Comparison of ENCODE assay signal across 8 mouse cellular contexts in genomic region chr2:29621163-29621562, GRCm38 (mm10). TPM values are rescaled to one million over a fixed set of nuclear protein-coding genes. Genes with fewer than 3 reads are reported as not detected.
DNase-seq lines count a peak whose midpoint lies in the region; ATAC-seq and TF ChIP-seq lines count a peak whose summit lies in the region.

No protein-coding gene starts in this region.

- ATAC-seq in hindbrain, embryonic 13.5 days (ENCODE audit: low FRiP score): no peak
- no peak for ATAC-seq in midbrain, embryonic 15.5 days (replicated peaks)
- ATAC-seq in erythroid progenitor cell, adult 5-6 weeks (replicated peaks; ENCODE audit: low FRiP score, poor library complexity, severe bottlenecking): no peak

- H3K9me3 ChIP-seq in hindbrain, embryonic 13.5 days: no peaks in the 10 kb centered on the region
- H3K9me3 ChIP-seq in midbrain, embryonic 15.5 days: no peaks in the 10 kb centered on the region

- intact Hi-C loops in left cerebral cortex, adult 2 months (cut with DNase I): loop anchor here (2.0 to 5.0 kb wide), 4 partner anchors 28 to 111 kb away; no protein-coding TSS in a partner anchor
- intact Hi-C loops in left cerebral cortex, postnatal 10 days (cut with DNase I): loop anchor here (2.0 to 5.0 kb wide), 2 partner anchors 48 to 126 kb away; no protein-coding TSS in a partner anchor

- H3K27ac ChIP-seq in left cerebral cortex, adult 2 months: no peak overlapping the region
- H3K27ac ChIP-seq in brown adipose tissue, adult 24 weeks (replicated peaks; ENCODE audit: low read depth, low read length): peak overlapping the region; percentile 91
- H3K27ac ChIP-seq in hindbrain, embryonic 13.5 days: no peak overlapping the region
- H3K27ac ChIP-seq in midbrain, embryonic 15.5 days: no peak overlapping the region
- H3K27ac ChIP-seq in kidney, adult 2 months (ENCODE audit: insufficient read depth, low read depth, low read length): no peak overlapping the region

- 74% methylated on average over 10 of the region's 10 CpGs for WGBS in hindbrain, embryonic 13.5 days
- 78% methylated on average over 10 of the region's 10 CpGs for WGBS in midbrain, embryonic 15.5 days
- WGBS in kidney, adult 2 months: 64% methylated on average over 10 of the region's 10 CpGs

- no peak for TF ChIP-seq CTCF in left cerebral cortex, adult 2 months (IDR thresholded peaks at IDR 0.05)
- no peak for TF ChIP-seq CTCF in kidney, adult 2 months (conservative IDR thresholded peaks at IDR 0.05; ENCODE audit: insufficient read depth, insufficient read length, low read depth, low read length)

- no peaks in the 10 kb centered on the region for H3K36me3 ChIP-seq in hindbrain, embryonic 13.5 days
- no peaks in the 10 kb centered on the region for H3K36me3 ChIP-seq in midbrain, embryonic 15.5 days (replicated peaks)
- no peaks in the 10 kb centered on the region for H3K36me3 ChIP-seq in kidney, adult 2 months (ENCODE audit: control insufficient read depth, insufficient read depth, low read length)

- peak overlapping the region; percentile 92 for H3K9ac ChIP-seq in hindbrain, embryonic 13.5 days
- H3K9ac ChIP-seq in midbrain, embryonic 15.5 days: peak overlapping the region; percentile 69; the same call in 1 of the 2 replicates

- peaks cover 37% of the 10 kb centered on the region for H3K4me1 ChIP-seq in brown adipose tissue, adult 24 weeks (ENCODE audit: control insufficient read depth, insufficient read depth, insufficient read length, low read length)
- H3K4me1 ChIP-seq in hindbrain, embryonic 13.5 days (replicated peaks): peaks cover 47% of the 10 kb centered on the region
- peaks cover 29% of the 10 kb centered on the region for H3K4me1 ChIP-seq in midbrain, embryonic 15.5 days
- H3K4me1 ChIP-seq in kidney, adult 2 months (ENCODE audit: control insufficient read depth, insufficient read depth, low read length): peaks cover 27% of the 10 kb centered on the region

- no peak for TF ChIP-seq POLR2A in kidney, adult 2 months (IDR thresholded peaks at IDR 0.05; ENCODE audit: low read depth, low read length)

- peak overlapping the region; percentile 76 for H3K4me3 ChIP-seq in left cerebral cortex, adult 2 months
- peak overlapping the region; percentile 96 for H3K4me3 ChIP-seq in brown adipose tissue, adult 24 weeks (ENCODE audit: insufficient read depth, low read depth, low read length)
- peak overlapping the region; percentile 79 for H3K4me3 ChIP-seq in hindbrain, embryonic 13.5 days
- peak overlapping the region; percentile 77 for H3K4me3 ChIP-seq in midbrain, embryonic 15.5 days
- no peak overlapping the region for H3K4me3 ChIP-seq in kidney, adult 2 months (ENCODE audit: insufficient read depth, low read depth, low read length)

- no peak for DNase-seq in left cerebral cortex, adult 2 months (ENCODE audit: extremely low spot score in 1 of 2, low spot score in 2 of 2)
- no peak for DNase-seq in left cerebral cortex, postnatal 10 days (ENCODE audit: extremely low spot score in 1 of 2, low spot score in 2 of 2)
- DNase-seq in ovary, postnatal 14 days (ENCODE audit: low spot score): no peak
- no peak for DNase-seq in kidney, adult 2 months

- no peaks in the 10 kb centered on the region for H3K27me3 ChIP-seq in hindbrain, embryonic 13.5 days
- no peaks in the 10 kb centered on the region for H3K27me3 ChIP-seq in midbrain, embryonic 15.5 days (replicated peaks)
- H3K27me3 ChIP-seq in kidney, adult 2 months (replicated peaks; ENCODE audit: control insufficient read depth, insufficient read depth, low read length): no peaks in the 10 kb centered on the region

- H3K4me2 ChIP-seq in hindbrain, embryonic 13.5 days: peak overlapping the region; percentile 83
- H3K4me2 ChIP-seq in midbrain, embryonic 15.5 days: peak overlapping the region; percentile 72

RNA-seq across cellular contexts. Expression of gene Rapgef1, which starts 1.6 kb away (rescaled TPM):
- 100 to 1,000 TPM; 102 to 108 TPM for total RNA-seq in left cerebral cortex, adult 2 months (2021)
- total RNA-seq in left cerebral cortex, postnatal 10 days (2021): 100 to 1,000 TPM; 126 to 127 TPM
- 19.1 and 24.3 TPM in 2 replicates for polyA plus RNA-seq in brown adipose tissue, adult 24 weeks (2012; ENCODE audit: insufficient read depth, insufficient read length, missing spikeins)
- 14.3 and 16.1 TPM in 2 replicates for polyA plus RNA-seq in hindbrain, embryonic 13.5 days (2015; fragmentation: Nextera tagmentation; extraction: Ambion mirVana)
- 24.2 and 25.6 TPM in 2 replicates for polyA plus RNA-seq in midbrain, embryonic 15.5 days (2015; fragmentation: Nextera tagmentation; extraction: Ambion mirVana)
- 8.4 and 9.7 TPM in 2 replicates for total RNA-seq in erythroid progenitor cell, adult 5-6 weeks (2015; ENCODE audit: low replicate concordance)
- 19.0 and 22.6 TPM in 2 replicates for total RNA-seq in erythroid progenitor cell, adult 5-6 weeks (2017; ENCODE audit: low replicate concordance)
- polyA plus RNA-seq in kidney, adult 2 months (2012; rRNA removed): 38.9 and 41.7 TPM in 2 replicates
